Mouse (Mus musculus) myocyte (in vitro differentiated cells): ENCODE data around the gene Col8a2.
A peak's percentile ranks its signal among the peaks of the same experiment; 100 is the strongest.

Experiments
- E2F4 ChIP-seq: IDR thresholded peaks from one replicate; pipeline ENCODE4 v1.6.1; 2011; ENCODE audit warnings: mild to moderate bottlenecking, control low read depth, moderate library complexity; ENCODE audit not compliant: insufficient read depth
- MAX ChIP-seq: IDR thresholded peaks from one replicate; pipeline ENCODE4 v1.6.1; 2011; ENCODE audit warnings: low read depth, mild to moderate bottlenecking, control low read depth
- MYOD1 ChIP-seq, 3 experiments: IDR thresholded peaks; one replicate each; pipeline ENCODE4 v1.6.1; 2011; ENCODE audit warnings: control low read depth in 2 of 3, low read depth in 2 of 3, mild to moderate bottlenecking in 2 of 3, moderate library complexity in 1 of 3; ENCODE audit not compliant: insufficient read length in 2 of 3, control insufficient read depth in 1 of 3
- MYOG ChIP-seq, 3 experiments: IDR thresholded peaks; one replicate each; pipeline ENCODE4 v1.6.1; 2011; ENCODE audit warnings: control low read depth in 2 of 3, low read depth in 2 of 3, mild to moderate bottlenecking in 2 of 3; ENCODE audit not compliant: insufficient read length in 2 of 3, control insufficient read depth in 1 of 3, insufficient read depth in 1 of 3
- POLR2A ChIP-seq: IDR thresholded peaks from one replicate; pipeline ENCODE4 v1.6.1; 2011; ENCODE audit warnings: low read depth, mild to moderate bottlenecking, control low read depth, moderate library complexity; ENCODE audit not compliant: insufficient read length
- POLR2AphosphoS2 ChIP-seq: IDR thresholded peaks from one replicate; pipeline ENCODE4 v1.6.1; 2011; ENCODE audit warnings: low read depth, control low read depth; ENCODE audit not compliant: insufficient read length
- REST ChIP-seq: IDR thresholded peaks from one replicate; pipeline ENCODE4 v1.6.1; 2011; ENCODE audit warnings: mild to moderate bottlenecking, control low read depth, moderate library complexity; ENCODE audit not compliant: insufficient read depth, insufficient read length
- TCF12 ChIP-seq: IDR thresholded peaks from one replicate; pipeline ENCODE4 v1.6.1; 2011; ENCODE audit warnings: mild to moderate bottlenecking, control low read depth; ENCODE audit not compliant: poor library complexity, insufficient read depth, severe bottlenecking
- USF1 ChIP-seq: IDR thresholded peaks from one replicate; pipeline ENCODE4 v1.6.1; 2011; ENCODE audit warnings: low read depth, mild to moderate bottlenecking, control low read depth, moderate library complexity

GRCm38 (mm10) chr4:126255113-126256001 lies 31.2 kb upstream of the Col8a2 start:
- no peak for TF ChIP-seq E2F4
- TF ChIP-seq POLR2A: no peak
- TF ChIP-seq USF1: no peak
- no peak for TF ChIP-seq TCF12
- TF ChIP-seq MYOD1 (IDR thresholded peaks at IDR 0.05; ENCODE audit: control insufficient read depth in 1 of 3, insufficient read length in 2 of 3, low read depth in 2 of 3): peak in 1 of 3 experiments; percentile 60
- no peak for TF ChIP-seq MAX
- no peak for TF ChIP-seq REST
- TF ChIP-seq MYOG (IDR thresholded peaks at IDR 0.05; ENCODE audit: control insufficient read depth in 1 of 3, insufficient read depth in 1 of 3, insufficient read length in 2 of 3, low read depth in 2 of 3): peak in 2 of 3 experiments; percentile 43 to 74
- TF ChIP-seq POLR2AphosphoS2: no peak
